In genomic region chr16:4355260-4356043, GRCm38 (mm10) we compare ENCODE assay signal across 16 mouse cellular contexts.
"Had no signal": no experiment of that assay in that cellular context is flagged by ENCODE, and none has a peak within 500 bp of the region (broad histone marks: within the 10 kb centered on the region; RNA-seq: fewer than 3 reads in every experiment).

No protein-coding gene starts in this region.

- H3K4me1 ChIP-seq: kidney, embryonic 15.5 days; liver, embryonic 15.5 days; midbrain, embryonic 13.5 days; neural tube, embryonic 15.5 days had no signal

- ATAC-seq: lung, postnatal 0 days; midbrain, embryonic 13.5 days had no signal

- H3K9me3 ChIP-seq: kidney, embryonic 15.5 days; limb, embryonic 13.5 days; liver, embryonic 15.5 days; midbrain, embryonic 13.5 days; neural tube, embryonic 15.5 days had no signal

- H3K27me3 ChIP-seq: kidney, embryonic 15.5 days; limb, embryonic 13.5 days; liver, embryonic 15.5 days; midbrain, embryonic 13.5 days; neural tube, embryonic 15.5 days had no signal

- H3K27ac ChIP-seq: kidney, embryonic 15.5 days; limb, embryonic 13.5 days; liver, embryonic 15.5 days; midbrain, embryonic 13.5 days; neural tube, embryonic 15.5 days had no signal

- H3K4me3 ChIP-seq: kidney, embryonic 15.5 days; limb, embryonic 13.5 days; liver, embryonic 15.5 days; midbrain, embryonic 13.5 days; myocyte; neural tube, embryonic 15.5 days had no signal

- H3K36me3 ChIP-seq: kidney, embryonic 15.5 days; limb, embryonic 13.5 days; liver, embryonic 15.5 days; midbrain, embryonic 13.5 days; neural tube, embryonic 15.5 days had no signal

- DNase-seq: kidney, postnatal 14 days; left cerebral cortex, postnatal 4 days; lung, adult 2 months; lung, postnatal 36 days; right cerebral cortex, adult 18-20 months; right cerebral cortex, postnatal 25 days; thymus, adult 18-20 months; thymus, postnatal 14 days had no signal

- H3K4me2 ChIP-seq: kidney, embryonic 15.5 days; limb, embryonic 13.5 days; liver, embryonic 11.5 days; liver, embryonic 15.5 days; midbrain, embryonic 13.5 days; neural tube, embryonic 15.5 days had no signal

- H3K9ac ChIP-seq: kidney, embryonic 15.5 days; limb, embryonic 13.5 days; liver, embryonic 15.5 days; midbrain, embryonic 13.5 days; neural tube, embryonic 15.5 days had no signal
